Mouse (Mus musculus): ENCODE measurements around the gene Fam221b. TPM values are rescaled to one million over a fixed set of nuclear protein-coding genes. Genes with fewer than 3 reads are reported as not detected.
A peak's percentile ranks its signal among the peaks of the same experiment; 100 is the strongest.

The Fam221b gene
- polyA plus RNA-seq, 1 experiment from 2014 or later = 2.2 TPM

DNA sequence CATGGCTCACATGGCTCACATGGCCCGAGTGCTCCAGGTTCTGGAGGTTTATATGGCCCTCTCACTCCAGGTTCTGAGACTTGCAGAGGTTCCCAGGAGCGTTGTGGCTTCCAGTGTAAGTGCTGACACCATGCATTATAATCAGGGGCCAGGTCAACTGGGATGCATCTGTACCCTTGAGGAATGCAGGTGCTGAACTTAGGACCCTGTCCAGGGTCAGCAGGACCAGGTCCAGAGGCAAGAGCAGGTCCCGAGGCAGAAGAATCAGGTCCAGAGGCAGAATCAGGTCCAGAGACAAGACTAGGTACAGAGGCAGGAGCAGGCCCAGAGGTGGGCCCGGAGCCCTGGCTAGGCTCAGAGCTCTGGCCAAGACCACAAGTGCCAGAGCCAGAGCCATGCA, 16.2 kb downstream of the Fam221b start:
- H3K9ac ChIP-seq (ENCODE audit: low read length) = 0 out of 2 replicates have a peak overlapping the region, but pooled peaks have one; percentile 17
- H3K27ac ChIP-seq (ENCODE audit: low read depth, low read length) = no peak overlapping the region
- peaks cover 5% of the 10 kb centered on the region; the same call in 1 of the 2 replicates for H3K36me3 ChIP-seq (ENCODE audit: control insufficient read depth, insufficient read depth, low read length)
- DNase-seq (ENCODE audit: low spot score) = no peak
- peak overlapping the region; percentile 41; the same call in 1 of the 2 replicates for H3K4me2 ChIP-seq (ENCODE audit: low read length)
- peak overlapping the region; percentile 17; the same call in 1 of the 2 replicates for H3K4me3 ChIP-seq (ENCODE audit: low read depth, low read length)
- WGBS = 91% methylated on average over 4 of the region's 4 CpGs
- no peaks in the 10 kb centered on the region for H3K27me3 ChIP-seq (replicated peaks; ENCODE audit: control insufficient read depth, insufficient read depth, low read length)
- 0 out of 2 replicates have a peak, but pooled peaks cover 3% of the 10 kb centered on the region for H3K9me3 ChIP-seq (replicated peaks; ENCODE audit: control insufficient read depth, low read length)
- peaks cover 6% of the 10 kb centered on the region for H3K4me1 ChIP-seq (ENCODE audit: control insufficient read depth, insufficient read depth, low read length)
- no peak for ATAC-seq

GRCm38 (mm10) chr4:43649783-43650182, 19.2 kb downstream of the Fam221b start:
- no peak for DNase-seq (ENCODE audit: low spot score)
- Histone ChIP-seq H3K4me3 (ENCODE audit: low read depth, low read length) (no peak overlapping the region), H3K27ac (ENCODE audit: low read depth, low read length) (no peak overlapping the region), H3K4me2 (ENCODE audit: low read length) (no peak overlapping the region), H3K9ac (ENCODE audit: low read length) (no peak overlapping the region), H3K36me3 (ENCODE audit: control insufficient read depth, insufficient read depth, low read length) (peaks cover 5% of the 10 kb centered on the region; the same call in 1 of the 2 replicates), H3K4me1 (ENCODE audit: control insufficient read depth, insufficient read depth, low read length) (0 out of 2 replicates have a peak, but pooled peaks cover 2% of the 10 kb centered on the region), H3K27me3 (replicated peaks; ENCODE audit: control insufficient read depth, insufficient read depth, low read length) (no peaks in the 10 kb centered on the region), H3K9me3 (replicated peaks; ENCODE audit: control insufficient read depth, low read length) (0 out of 2 replicates have a peak, but pooled peaks cover 3% of the 10 kb centered on the region)
- ATAC-seq = no peak
- WGBS = 89% methylated on average over 3 of the region's 3 CpGs

DNA sequence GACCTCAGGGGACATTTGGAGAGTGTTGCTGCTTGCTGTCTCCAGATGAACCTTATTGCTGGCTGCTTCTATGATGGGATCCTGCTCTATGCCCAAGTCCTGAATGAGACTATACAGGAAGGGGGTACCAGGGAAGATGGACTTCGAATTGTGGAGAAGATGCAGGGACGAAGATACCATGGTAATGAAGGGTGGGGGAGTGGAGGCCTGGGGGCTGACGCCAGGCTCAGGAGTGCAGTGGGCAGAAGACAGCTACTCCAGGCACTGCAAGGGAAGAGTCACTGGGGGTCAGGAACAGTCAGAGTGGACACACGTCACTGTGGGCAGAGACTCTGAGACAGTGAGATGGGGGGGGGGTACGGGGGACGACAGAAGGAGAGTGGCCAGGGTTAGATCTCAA, 28.5 kb downstream of the Fam221b start:
- no peak overlapping the region for H3K4me2 ChIP-seq (ENCODE audit: low read length)
- H3K9ac ChIP-seq (ENCODE audit: low read length) = no peak overlapping the region
- 82% methylated on average over 6 of the region's 6 CpGs for WGBS
- no peak for DNase-seq (ENCODE audit: low spot score)
- H3K4me1 ChIP-seq (ENCODE audit: control insufficient read depth, insufficient read depth, low read length) = no peaks in the 10 kb centered on the region
- 0 out of 2 replicates have a peak, but pooled peaks cover 7% of the 10 kb centered on the region for H3K36me3 ChIP-seq (ENCODE audit: control insufficient read depth, insufficient read depth, low read length)
- no peaks in the 10 kb centered on the region for H3K9me3 ChIP-seq (replicated peaks; ENCODE audit: control insufficient read depth, low read length)
- H3K27ac ChIP-seq (ENCODE audit: low read depth, low read length) = no peak overlapping the region
- H3K27me3 ChIP-seq (replicated peaks; ENCODE audit: control insufficient read depth, insufficient read depth, low read length) = no peaks in the 10 kb centered on the region
- no peak overlapping the region for H3K4me3 ChIP-seq (ENCODE audit: low read depth, low read length)
- no peak for ATAC-seq

DNA sequence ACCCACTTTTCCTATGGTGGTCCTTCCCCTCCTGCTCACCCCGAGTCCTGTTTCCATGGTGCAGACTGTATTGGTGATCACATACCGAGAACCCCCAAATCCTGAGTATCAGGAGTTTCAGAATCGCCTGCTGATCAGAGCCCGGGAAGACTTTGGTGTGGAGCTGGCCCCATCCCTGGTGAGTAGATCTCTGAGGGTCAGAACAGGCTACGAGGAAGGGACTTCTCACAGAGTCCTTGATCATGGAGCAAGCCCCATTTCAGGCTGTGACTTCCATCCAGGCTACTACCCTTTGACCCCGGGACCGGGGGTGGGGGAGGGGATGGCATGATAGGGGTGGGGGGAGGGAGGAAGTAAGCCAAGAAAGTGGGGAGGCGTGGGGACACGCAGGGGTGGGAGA, 28.9 kb downstream of the Fam221b start:
- H3K27me3 ChIP-seq (replicated peaks; ENCODE audit: control insufficient read depth, insufficient read depth, low read length) = no peaks in the 10 kb centered on the region
- ATAC-seq (no peak), DNase-seq (ENCODE audit: low spot score) (no peak)
- H3K9ac ChIP-seq (ENCODE audit: low read length) = no peak overlapping the region
- H3K4me3 ChIP-seq (ENCODE audit: low read depth, low read length) = no peak overlapping the region
- no peak overlapping the region for H3K4me2 ChIP-seq (ENCODE audit: low read length)
- WGBS = 79% methylated on average over 9 of the region's 9 CpGs
- no peaks in the 10 kb centered on the region for H3K4me1 ChIP-seq (ENCODE audit: control insufficient read depth, insufficient read depth, low read length)
- no peak overlapping the region for H3K27ac ChIP-seq (ENCODE audit: low read depth, low read length)
- H3K36me3 ChIP-seq (ENCODE audit: control insufficient read depth, insufficient read depth, low read length) = 0 out of 2 replicates have a peak, but pooled peaks cover 7% of the 10 kb centered on the region
- no peaks in the 10 kb centered on the region for H3K9me3 ChIP-seq (replicated peaks; ENCODE audit: control insufficient read depth, low read length)

DNA sequence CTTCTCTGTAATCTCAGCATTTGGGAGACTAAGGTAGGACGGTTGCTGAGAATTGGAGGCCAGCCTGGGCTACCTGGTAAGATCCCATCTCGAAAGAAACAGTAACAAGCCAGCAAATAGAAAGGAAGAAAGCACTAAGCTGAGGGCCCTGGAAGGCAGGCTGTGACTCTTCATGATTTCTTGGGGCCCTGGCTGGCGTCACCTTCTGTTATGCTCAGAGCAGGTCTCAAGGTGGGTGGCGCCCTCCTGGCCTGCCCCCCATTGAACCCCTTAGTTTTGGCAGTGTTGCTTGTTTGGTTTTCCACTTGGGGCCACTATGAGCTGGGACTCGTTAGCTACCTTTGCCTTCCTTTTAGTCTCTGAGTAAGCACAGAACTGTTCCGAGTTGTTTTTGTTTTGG, 32.2 kb downstream of the Fam221b start:
- no peaks in the 10 kb centered on the region for H3K27me3 ChIP-seq (replicated peaks; ENCODE audit: control insufficient read depth, insufficient read depth, low read length)
- H3K4me1 ChIP-seq (ENCODE audit: control insufficient read depth, insufficient read depth, low read length) = peaks cover 12% of the 10 kb centered on the region
- no peak overlapping the region for H3K9ac ChIP-seq (ENCODE audit: low read length)
- H3K4me2 ChIP-seq (ENCODE audit: low read length) = no peak overlapping the region
- no peak for ATAC-seq
- DNase-seq (ENCODE audit: low spot score) = no peak
- no peak overlapping the region for H3K4me3 ChIP-seq (ENCODE audit: low read depth, low read length)
- no peak overlapping the region for H3K27ac ChIP-seq (ENCODE audit: low read depth, low read length)
- WGBS = 62% methylated on average over 6 of the region's 6 CpGs
- no peaks in the 10 kb centered on the region for H3K36me3 ChIP-seq (ENCODE audit: control insufficient read depth, insufficient read depth, low read length)
- no peaks in the 10 kb centered on the region for H3K9me3 ChIP-seq (replicated peaks; ENCODE audit: control insufficient read depth, low read length)

DNA sequence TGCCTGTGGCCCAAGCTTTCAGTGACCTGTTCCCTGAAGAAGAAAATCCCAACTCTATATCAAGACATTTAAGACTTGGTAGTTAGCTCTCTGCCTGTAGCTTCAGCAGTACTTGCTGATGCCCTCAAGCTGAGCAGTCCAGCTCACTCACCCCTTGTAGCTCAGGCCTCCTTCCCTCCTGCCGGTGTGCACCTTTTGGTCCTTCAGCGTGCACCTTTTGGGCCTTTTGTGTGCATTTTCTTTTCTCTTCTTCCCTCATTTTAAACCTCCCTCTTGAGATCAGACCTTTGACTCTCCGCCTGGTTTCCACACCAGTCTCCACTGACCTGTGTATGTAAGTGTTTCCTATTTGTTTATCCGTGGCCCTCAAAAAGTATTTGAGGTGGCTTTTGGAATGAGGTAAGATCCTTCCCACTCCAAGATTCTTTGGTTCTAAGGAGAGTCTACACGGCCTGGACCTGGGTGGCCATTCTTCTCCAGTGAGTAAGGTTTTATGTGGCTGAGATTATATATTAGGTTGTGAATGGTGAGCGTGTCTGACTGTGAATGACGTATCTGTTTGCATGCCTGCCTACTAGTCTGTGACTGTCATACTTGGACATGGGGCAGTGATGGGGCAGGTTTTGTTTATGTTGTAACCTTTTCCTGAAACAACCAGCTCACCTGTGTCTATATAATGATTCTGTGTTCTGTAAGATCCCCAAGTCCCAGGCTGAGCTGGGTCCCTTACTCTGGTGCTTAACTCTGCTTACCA, 34.1 kb downstream of the Fam221b start:
- Histone ChIP-seq H3K27me3 (replicated peaks; ENCODE audit: control insufficient read depth, insufficient read depth, low read length) (no peaks in the 10 kb centered on the region), H3K36me3 (ENCODE audit: control insufficient read depth, insufficient read depth, low read length) (no peaks in the 10 kb centered on the region), H3K4me1 (ENCODE audit: control insufficient read depth, insufficient read depth, low read length) (peaks cover 14% of the 10 kb centered on the region), H3K9ac (ENCODE audit: low read length) (no peak overlapping the region), H3K27ac (ENCODE audit: low read depth, low read length) (no peak overlapping the region), H3K9me3 (replicated peaks; ENCODE audit: control insufficient read depth, low read length) (no peaks in the 10 kb centered on the region), H3K4me2 (ENCODE audit: low read length) (no peak overlapping the region), H3K4me3 (ENCODE audit: low read depth, low read length) (no peak overlapping the region)
- no peak for ATAC-seq
- DNase-seq (ENCODE audit: low spot score) = no peak
- 85% methylated on average over 7 of the region's 7 CpGs for WGBS

DNA sequence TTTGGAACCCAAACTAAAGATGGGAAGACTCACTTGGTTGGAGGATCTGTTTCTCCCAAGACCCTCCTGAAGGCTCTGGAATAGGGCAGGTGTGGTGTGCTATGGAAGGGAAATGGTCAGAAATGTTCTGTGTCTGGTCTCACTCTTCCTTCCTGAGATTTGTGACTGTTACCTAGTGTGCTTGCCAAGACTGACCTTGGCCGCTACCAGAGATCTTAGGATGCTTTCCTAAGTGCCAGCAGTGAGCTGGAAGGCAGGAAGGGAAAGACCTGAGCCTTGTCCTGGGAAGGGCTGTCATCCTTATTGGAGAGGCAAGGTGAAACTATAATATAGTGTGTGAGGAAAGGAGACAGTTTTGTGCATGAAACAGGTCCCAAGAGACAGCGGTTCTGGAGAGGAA, 35.2 kb downstream of the Fam221b start:
- WGBS = 95% methylated on average over 2 of the region's 2 CpGs
- no peaks in the 10 kb centered on the region for H3K9me3 ChIP-seq (replicated peaks; ENCODE audit: control insufficient read depth, low read length)
- H3K36me3 ChIP-seq (ENCODE audit: control insufficient read depth, insufficient read depth, low read length) = no peaks in the 10 kb centered on the region
- H3K4me1 ChIP-seq (ENCODE audit: control insufficient read depth, insufficient read depth, low read length) = peaks cover 14% of the 10 kb centered on the region
- H3K27ac ChIP-seq (ENCODE audit: low read depth, low read length) = no peak overlapping the region
- DNase-seq (ENCODE audit: low spot score) (no peak), ATAC-seq (no peak)
- H3K9ac ChIP-seq (ENCODE audit: low read length) = no peak overlapping the region
- no peak overlapping the region for H3K4me3 ChIP-seq (ENCODE audit: low read depth, low read length)
- H3K27me3 ChIP-seq (replicated peaks; ENCODE audit: control insufficient read depth, insufficient read depth, low read length) = no peaks in the 10 kb centered on the region
- H3K4me2 ChIP-seq (ENCODE audit: low read length) = no peak overlapping the region

DNA sequence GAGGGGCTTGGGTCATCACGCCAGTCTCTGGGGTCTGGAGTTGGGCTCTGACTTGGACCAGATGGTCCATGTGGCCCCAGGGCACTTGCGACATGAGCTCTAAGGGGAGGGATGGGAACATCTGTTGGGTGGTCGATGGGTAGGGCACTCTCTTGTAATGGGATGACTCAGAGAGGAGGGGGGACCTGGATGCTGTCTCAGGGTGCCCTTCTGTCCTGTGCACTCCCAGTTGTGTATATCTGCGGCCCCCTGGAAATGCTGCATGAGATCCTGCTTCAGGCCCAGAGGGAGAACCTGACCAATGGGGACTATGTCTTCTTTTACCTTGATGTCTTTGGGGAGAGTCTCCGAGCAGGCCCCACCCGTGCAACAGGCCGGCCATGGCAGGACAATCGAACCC, 35.6 kb downstream of the Fam221b start:
- Histone ChIP-seq H3K9ac (ENCODE audit: low read length) (no peak overlapping the region), H3K27me3 (replicated peaks; ENCODE audit: control insufficient read depth, insufficient read depth, low read length) (no peaks in the 10 kb centered on the region), H3K4me2 (ENCODE audit: low read length) (peak overlapping the region; percentile 83; the same call in 1 of the 2 replicates), H3K4me3 (ENCODE audit: low read depth, low read length) (no peak overlapping the region), H3K36me3 (ENCODE audit: control insufficient read depth, insufficient read depth, low read length) (no peaks in the 10 kb centered on the region), H3K9me3 (replicated peaks; ENCODE audit: control insufficient read depth, low read length) (no peaks in the 10 kb centered on the region), H3K27ac (ENCODE audit: low read depth, low read length) (no peak overlapping the region), H3K4me1 (ENCODE audit: control insufficient read depth, insufficient read depth, low read length) (peaks cover 14% of the 10 kb centered on the region)
- ATAC-seq (no peak), DNase-seq (ENCODE audit: low spot score) (no peak)
- 85% methylated on average over 8 of the region's 8 CpGs for WGBS
